Mouse (Mus musculus) kidney, embryonic 16.5 days (tissue): Measurements from ENCODE around the gene Sptssa. TPM values are rescaled to one million over a fixed set of nuclear protein-coding genes. Genes with fewer than 3 reads are reported as not detected.

Source experiments
- ATAC-seq: fragments of 200-750 bp; cut with Nextera tagmentation; 2 replicates; pipeline ENCODE4 v1.8.0; 2017; ENCODE audit warnings: moderate TSS enrichment; ENCODE audit not compliant: low FRiP score, low TSS enrichment
- H3K27ac ChIP-seq: fragments of 300-500 bp; sonication (generic); 2 replicates; pipeline ENCODE4 v1.5.1; 2014; ENCODE audit warnings: low read length
- H3K27me3 ChIP-seq: fragments of 300-500 bp; sonication (generic); 2 replicates; pipeline ENCODE4 v1.6.1; 2014; ENCODE audit warnings: low read length, control low read depth, mixed read lengths; ENCODE audit not compliant: insufficient read depth
- H3K36me3 ChIP-seq: fragments of 300-500 bp; sonication (generic); 2 replicates; pipeline ENCODE4 v1.6.1; 2014; ENCODE audit warnings: low read length, control low read depth, mixed read lengths; ENCODE audit not compliant: insufficient read depth
- H3K4me1 ChIP-seq: fragments of 300-500 bp; sonication (generic); 2 replicates; pipeline ENCODE4 v1.6.1; 2014; ENCODE audit warnings: low read length, control low read depth, mixed read lengths; ENCODE audit not compliant: insufficient read depth
- H3K4me2 ChIP-seq: fragments of 300-500 bp; sonication (generic); replicated peaks from 2 replicates; pipeline ENCODE4 v1.6.1; 2014; ENCODE audit warnings: low read depth, low read length
- H3K4me3 ChIP-seq: fragments of 300-500 bp; sonication (generic); 2 replicates; pipeline ENCODE4 v1.5.1; 2014; ENCODE audit warnings: mild to moderate bottlenecking, low read length
- H3K9ac ChIP-seq: fragments of 300-500 bp; sonication (generic); replicated peaks from 2 replicates; pipeline ENCODE4 v1.6.1; 2014; ENCODE audit warnings: low read length
- H3K9me3 ChIP-seq: fragments of 300-500 bp; sonication (generic); 2 replicates; pipeline ENCODE4 v1.6.1; 2016; ENCODE audit warnings: low read length, control low read depth
- WGBS: fragments of 180-500 bp; shearing (Covaris S2); extraction: QIAGEN DNeasy Blood & Tissue Kit; methylation state at CpG from one replicate; pipeline ENCODE4 v1.1.7; 2014; 5-methylcytosine and 5-hydroxymethylcytosine counted together
- polyA plus RNA-seq: library from polyadenylated mRNA; unstranded; fragments of >200 nt; fragmentation: Nextera tagmentation; extraction: Ambion mirVana; gene quantifications from 2 replicates; pipeline ENCODE4 v1.2.1, GENCODE M21; 2015

Sptssa gene
- polyA plus RNA-seq, 1 experiment from 2014 or later: 212 TPM

- peaks cover 7% of the 10 kb centered on the region; the same call in 1 of the 2 replicates for H3K27me3 ChIP-seq
- H3K4me1 ChIP-seq: peaks cover 32% of the 10 kb centered on the region
- WGBS: 52% methylated on average over 2 of the region's 2 CpGs
- no peak overlapping the region for H3K27ac ChIP-seq
- no peaks in the 10 kb centered on the region for H3K36me3 ChIP-seq
- H3K9ac ChIP-seq: no peak overlapping the region
- ATAC-seq: no peak
- 0 out of 2 replicates have a peak overlapping the region, but pooled peaks have one; percentile 64 for H3K4me3 ChIP-seq
- H3K9me3 ChIP-seq: no peaks in the 10 kb centered on the region
- peak overlapping the region; percentile 64; the same call in 1 of the 2 replicates for H3K4me2 ChIP-seq
These were observed 853 bp upstream of the Sptssa start for GRCm38 (mm10) chr12:54657226-54657625.

- H3K4me2 ChIP-seq: peak overlapping the region; percentile 64
- peaks cover 37% of the 10 kb centered on the region for H3K4me1 ChIP-seq
- peak overlapping the region; percentile 76 for H3K9ac ChIP-seq
- H3K4me3 ChIP-seq: peak overlapping the region; percentile 64
- 0% methylated on average over 21 of the region's 22 CpGs for WGBS
- no peaks in the 10 kb centered on the region for H3K9me3 ChIP-seq
- H3K36me3 ChIP-seq: no peaks in the 10 kb centered on the region
- ATAC-seq: no peak
- peaks cover 7% of the 10 kb centered on the region; the same call in 1 of the 2 replicates for H3K27me3 ChIP-seq
- H3K27ac ChIP-seq: peak overlapping the region; percentile 88
These were observed 356 bp downstream of the Sptssa start for GRCm38 (mm10) chr12:54656039-54656395.

- H3K9ac ChIP-seq: peak overlapping the region; percentile 76
- peak overlapping the region; percentile 88 for H3K27ac ChIP-seq
- 18% methylated on average over 16 of the region's 16 CpGs for WGBS
- peaks cover 37% of the 10 kb centered on the region for H3K4me1 ChIP-seq
- peaks cover 7% of the 10 kb centered on the region; the same call in 1 of the 2 replicates for H3K27me3 ChIP-seq
- H3K36me3 ChIP-seq: 0 out of 2 replicates have a peak, but pooled peaks cover 2% of the 10 kb centered on the region
- H3K4me2 ChIP-seq: peak overlapping the region; percentile 64
- no peak for ATAC-seq
- peak overlapping the region; percentile 64 for H3K4me3 ChIP-seq
- H3K9me3 ChIP-seq: no peaks in the 10 kb centered on the region
These were observed 908 bp downstream of the Sptssa start for GRCm38 (mm10) chr12:54655292-54656038.

- Histone ChIP-seq H3K9me3 (no peaks in the 10 kb centered on the region), H3K9ac (no peak overlapping the region; the same call in 1 of the 2 replicates), H3K36me3 (0 out of 2 replicates have a peak, but pooled peaks cover 5% of the 10 kb centered on the region), H3K4me3 (peak overlapping the region; percentile 64), H3K27ac (no peak overlapping the region), H3K27me3 (peaks cover 7% of the 10 kb centered on the region; the same call in 1 of the 2 replicates), H3K4me2 (peak overlapping the region; percentile 64), H3K4me1 (peaks cover 37% of the 10 kb centered on the region)
- no peak for ATAC-seq
- WGBS: 76% methylated on average over 1 of the region's 1 CpGs
These were observed 1.6 kb downstream of the Sptssa start for GRCm38 (mm10) chr12:54654741-54655140.

- peak overlapping the region; percentile 64; the same call in 1 of the 2 replicates for H3K4me3 ChIP-seq
- 52% methylated on average over 4 of the region's 4 CpGs for WGBS
- no peak for ATAC-seq
- H3K4me1 ChIP-seq: peaks cover 37% of the 10 kb centered on the region
- no peaks in the 10 kb centered on the region for H3K9me3 ChIP-seq
- no peak overlapping the region; the same call in 1 of the 2 replicates for H3K9ac ChIP-seq
- peak overlapping the region; percentile 64 for H3K4me2 ChIP-seq
- peaks cover 7% of the 10 kb centered on the region; the same call in 1 of the 2 replicates for H3K27me3 ChIP-seq
- H3K27ac ChIP-seq: no peak overlapping the region
- 0 out of 2 replicates have a peak, but pooled peaks cover 5% of the 10 kb centered on the region for H3K36me3 ChIP-seq
These were observed 2.2 kb downstream of the Sptssa start for GRCm38 (mm10) chr12:54654141-54654540.

- Histone ChIP-seq H3K9me3 (no peaks in the 10 kb centered on the region), H3K4me2 (peak overlapping the region; percentile 19; the same call in 1 of the 2 replicates), H3K27me3 (no peaks in the 10 kb centered on the region), H3K9ac (no peak overlapping the region), H3K27ac (peak overlapping the region; percentile 59), H3K36me3 (0 out of 2 replicates have a peak, but pooled peaks cover 5% of the 10 kb centered on the region), H3K4me1 (peaks cover 37% of the 10 kb centered on the region), H3K4me3 (no peak overlapping the region)
- ATAC-seq: no peak
- WGBS: 69% methylated on average over 12 of the region's 12 CpGs
These were observed 4.0 kb downstream of the Sptssa start for GRCm38 (mm10) chr12:54652346-54652745.

- peak overlapping the region; percentile 59 for H3K27ac ChIP-seq
- no peak overlapping the region for H3K4me3 ChIP-seq
- H3K4me1 ChIP-seq: peaks cover 35% of the 10 kb centered on the region
- ATAC-seq: no peak
- H3K9ac ChIP-seq: no peak overlapping the region
- H3K4me2 ChIP-seq: peak overlapping the region; percentile 19; the same call in 1 of the 2 replicates
- H3K27me3 ChIP-seq: no peaks in the 10 kb centered on the region
- 0 out of 2 replicates have a peak, but pooled peaks cover 7% of the 10 kb centered on the region for H3K36me3 ChIP-seq
- H3K9me3 ChIP-seq: no peaks in the 10 kb centered on the region
- 48% methylated on average over 8 of the region's 8 CpGs for WGBS
These were observed 4.6 kb downstream of the Sptssa start for GRCm38 (mm10) chr12:54651820-54652219.

- Histone ChIP-seq H3K36me3 (peaks cover 7% of the 10 kb centered on the region; the same call in 1 of the 2 replicates), H3K4me3 (no peak overlapping the region), H3K27me3 (no peaks in the 10 kb centered on the region), H3K9ac (no peak overlapping the region), H3K9me3 (no peaks in the 10 kb centered on the region), H3K27ac (no peak overlapping the region), H3K4me1 (peaks cover 34% of the 10 kb centered on the region), H3K4me2 (no peak overlapping the region)
- ATAC-seq: no peak
- WGBS: 15% methylated on average over 1 of the region's 1 CpGs
These were observed 5.2 kb downstream of the Sptssa start for GRCm38 (mm10) chr12:54651158-54651557.

GRCm38 (mm10) chr12:54644947-54645346 is 11.4 kb downstream of the Sptssa start:
- peaks cover 6% of the 10 kb centered on the region for H3K36me3 ChIP-seq
- 0 out of 2 replicates have a peak, but pooled peaks cover 4% of the 10 kb centered on the region for H3K9me3 ChIP-seq
- H3K27me3 ChIP-seq: no peaks in the 10 kb centered on the region
- no peak overlapping the region for H3K9ac ChIP-seq
- ATAC-seq: no peak
- H3K4me3 ChIP-seq: no peak overlapping the region
- no peaks in the 10 kb centered on the region for H3K4me1 ChIP-seq
- 84% methylated on average over 2 of the region's 2 CpGs for WGBS
- H3K27ac ChIP-seq: no peak overlapping the region
- H3K4me2 ChIP-seq: no peak overlapping the region
